Mouse (Mus musculus): ENCODE results near the gene Tsen34. TPM values are rescaled to one million over a fixed set of nuclear protein-coding genes. Genes with fewer than 3 reads are reported as not detected.

Gene Tsen34
- total and polyA plus RNA-seq, 3 experiments, result 16.0 to 21.7 TPM; not detected in 1

DNA sequence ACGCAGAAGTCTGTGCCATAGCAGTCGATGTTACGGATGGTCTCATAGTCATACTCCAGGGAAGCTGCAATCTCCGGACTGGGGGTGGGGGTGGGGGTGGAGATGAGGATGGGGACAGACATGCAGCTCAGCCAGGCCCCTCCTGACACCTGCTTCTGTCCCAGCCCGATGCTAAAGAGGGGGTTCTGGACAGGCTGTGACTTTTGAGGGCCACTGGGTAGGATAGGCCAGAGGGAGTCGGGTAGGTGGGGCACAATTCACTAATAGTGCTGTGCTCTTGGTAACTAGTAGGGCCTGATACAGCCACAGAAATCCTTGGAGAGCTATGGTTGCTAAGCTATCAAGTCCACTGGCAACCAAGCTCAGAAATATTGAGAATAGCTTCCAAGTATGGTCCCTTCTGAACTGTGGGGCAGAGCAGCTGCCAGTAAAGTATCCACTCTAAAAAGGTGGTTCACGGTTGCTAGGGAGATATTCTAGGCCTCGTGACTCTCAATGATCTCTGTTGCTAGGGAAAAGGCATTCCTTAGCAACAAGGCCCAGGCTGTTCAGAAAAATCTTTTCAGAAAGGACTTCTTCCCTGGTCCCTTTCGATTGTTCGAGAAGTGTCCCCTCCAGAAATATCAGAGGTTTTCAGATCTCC is 8.6 kb upstream of the Tsen34 start:
- TF ChIP-seq MAFK (IDR thresholded peaks at IDR 0.05; ENCODE audit: borderline replicate concordance, low read depth, low read length) (no peak), MAZ (IDR thresholded peaks at IDR 0.05; ENCODE audit: low read depth, low read length) (no peak), TCF12 (IDR thresholded peaks at IDR 0.05; ENCODE audit: low read depth, low read length) (no peak), E2F4 (IDR thresholded peaks at IDR 0.05; ENCODE audit: borderline replicate concordance, low read depth, low read length) (no peak), ZC3H11A (IDR thresholded peaks at IDR 0.05; ENCODE audit: low read depth, low read length) (no peak), ZKSCAN1 (IDR thresholded peaks at IDR 0.05; ENCODE audit: low read depth, low read length) (no peak), MYB (IDR thresholded peaks at IDR 0.05; ENCODE audit: low read depth, low read length) (no peak)
- Histone ChIP-seq H3K79me2 (ENCODE audit: control insufficient read depth, insufficient read depth, low read length, poor library complexity) (no peaks in the 10 kb centered on the region), H3K4me1 (ENCODE audit: control insufficient read depth in 1 of 2, insufficient read depth in 2 of 2, low read length in 2 of 2) (no peaks in the 10 kb centered on the region), H3K27ac (ENCODE audit: control insufficient read depth, low read depth, low read length) (no peak overlapping the region), H3K36me3 (ENCODE audit: control insufficient read depth in 1 of 2, insufficient read depth in 2 of 2, low read length in 2 of 2) (no peaks in the 10 kb centered on the region), H3K27me3 (ENCODE audit: control insufficient read depth in 1 of 2, insufficient read depth in 2 of 2, low read length in 2 of 2) (no peaks in the 10 kb centered on the region), H3K9ac (ENCODE audit: control insufficient read depth, low read depth, low read length, poor library complexity, severe bottlenecking) (no peak overlapping the region), H3K4me3 (ENCODE audit: control insufficient read depth in 1 of 2, insufficient read depth in 1 of 2, low read depth in 2 of 2, low read length in 2 of 2) (no peak overlapping the region), H3K9me3 (replicated peaks; ENCODE audit: insufficient read depth, low read length) (no peaks in the 10 kb centered on the region)
- DNase-seq (ENCODE audit: low read depth, low spot score), result no peak

- Histone ChIP-seq H3K9ac (ENCODE audit: control insufficient read depth, low read depth, low read length, poor library complexity, severe bottlenecking) (no peak overlapping the region), H3K27me3 (ENCODE audit: control insufficient read depth in 1 of 2, insufficient read depth in 2 of 2, low read length in 2 of 2) (no peaks in the 10 kb centered on the region), H3K4me1 (ENCODE audit: control insufficient read depth in 1 of 2, insufficient read depth in 2 of 2, low read length in 2 of 2) (no peaks in the 10 kb centered on the region), H3K27ac (ENCODE audit: control insufficient read depth, low read depth, low read length) (no peak overlapping the region), H3K4me3 (ENCODE audit: control insufficient read depth in 1 of 2, insufficient read depth in 1 of 2, low read depth in 2 of 2, low read length in 2 of 2) (no peak overlapping the region), H3K9me3 (replicated peaks; ENCODE audit: insufficient read depth, low read length) (no peaks in the 10 kb centered on the region), H3K79me2 (ENCODE audit: control insufficient read depth, insufficient read depth, low read length, poor library complexity) (no peaks in the 10 kb centered on the region), H3K36me3 (ENCODE audit: control insufficient read depth in 1 of 2, insufficient read depth in 2 of 2, low read length in 2 of 2) (no peaks in the 10 kb centered on the region)
- DNase-seq (ENCODE audit: low read depth, low spot score), result no peak
- TF ChIP-seq POLR2AphosphoS5 (IDR thresholded peaks at IDR 0.05; ENCODE audit: borderline replicate concordance, low read depth, low read length) (no peak), RAD21 (IDR thresholded peaks at IDR 0.05; ENCODE audit: low read depth, low read length) (no peak), MEF2A (IDR thresholded peaks at IDR 0.05; ENCODE audit: extremely low read depth, insufficient replicate concordance, low read depth, low read length, poor library complexity, severe bottlenecking) (no peak), NELFE (IDR thresholded peaks at IDR 0.05; ENCODE audit: low read depth, low read length) (no peak), NRF1 (IDR thresholded peaks at IDR 0.05; ENCODE audit: insufficient read depth, low read depth, low read length, poor library complexity, severe bottlenecking) (no peak), GABPA (IDR thresholded peaks at IDR 0.05; ENCODE audit: low read depth, low read length) (no peak), MAX (IDR thresholded peaks at IDR 0.05; ENCODE audit: low read length) (no peak), GATA1 (IDR thresholded peaks at IDR 0.05; ENCODE audit: low read depth, low read length) (no peak), MYB (IDR thresholded peaks at IDR 0.05; ENCODE audit: low read depth, low read length) (no peak), UBTF (IDR thresholded peaks at IDR 0.05; ENCODE audit: borderline replicate concordance, insufficient read depth, low read depth, low read length) (no peak), E2F4 (IDR thresholded peaks at IDR 0.05; ENCODE audit: borderline replicate concordance, low read depth, low read length) (no peak), ZKSCAN1 (IDR thresholded peaks at IDR 0.05; ENCODE audit: low read depth, low read length) (no peak), USF2 (IDR thresholded peaks at IDR 0.05; ENCODE audit: borderline replicate concordance in 1 of 2, insufficient read depth in 1 of 2, low read depth in 1 of 2, low read length in 2 of 2) (no peak), ZC3H11A (IDR thresholded peaks at IDR 0.05; ENCODE audit: low read depth, low read length) (no peak), ELF1 (IDR thresholded peaks at IDR 0.05; ENCODE audit: low read depth, low read length) (no peak), BHLHE40 (IDR thresholded peaks at IDR 0.05; ENCODE audit: borderline replicate concordance, low read depth, low read length) (no peak), RCOR1 (IDR thresholded peaks at IDR 0.05; ENCODE audit: low read depth, low read length) (no peak), CHD1 (IDR thresholded peaks at IDR 0.05; ENCODE audit: low read depth, low read length) (no peak), MXI1 (IDR thresholded peaks at IDR 0.05; ENCODE audit: low read depth, low read length) (no peak)
Observed at GRCm38 (mm10) chr7:3684698-3685097, 8.0 kb upstream of the Tsen34 start.

All from MEL (cell line).